Mouse (Mus musculus) thymus, postnatal 0 days (tissue): Measurements from ENCODE around the gene Slc37a1. TPM values are rescaled to one million over a fixed set of nuclear protein-coding genes. Genes with fewer than 3 reads are reported as not detected.

Source experiments
- DNase-seq: peaks from one replicate; pipeline ENCODE4 v3.0.0-alpha.2; 2015; ENCODE audit warnings: low spot score
- polyA plus RNA-seq: library from polyadenylated mRNA; unstranded; fragments of >200 nt; fragmentation: Nextera tagmentation; extraction: Ambion mirVana; gene quantifications from 2 replicates; pipeline ENCODE4 v1.2.1, GENCODE M21; 2015

Gene Slc37a1
- polyA plus RNA-seq, 1 experiment from 2014 or later: 14.1 TPM

- DNase-seq: peak; percentile 37
These were observed 31.1 kb downstream of the Slc37a1 start for GRCm38 (mm10) chr17:31317521-31318272.

GRCm38 (mm10) chr17:31318906-31319767 is 32.5 kb downstream of the Slc37a1 start:
- DNase-seq: no peak

DNA sequence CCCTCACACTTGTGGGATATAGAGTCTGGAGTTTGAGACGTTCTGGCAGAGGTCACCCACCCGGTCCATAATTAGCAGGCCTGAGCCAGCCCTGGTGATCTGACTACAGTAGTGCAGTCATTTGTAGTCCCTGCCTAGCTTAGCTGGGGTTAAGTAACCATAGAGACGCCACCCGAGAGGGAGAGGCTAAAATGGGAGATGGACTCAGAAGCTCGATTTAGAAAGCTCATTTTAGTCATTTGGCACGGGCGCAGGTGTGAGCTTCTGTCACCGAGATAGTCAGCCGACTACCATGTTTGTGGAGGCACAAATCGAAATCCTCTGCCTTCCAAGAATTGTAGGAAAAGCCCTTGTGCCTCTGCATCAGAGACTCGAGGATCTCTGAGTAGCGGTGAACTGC is 34.8 kb downstream of the Slc37a1 start:
- no peak for DNase-seq

DNA sequence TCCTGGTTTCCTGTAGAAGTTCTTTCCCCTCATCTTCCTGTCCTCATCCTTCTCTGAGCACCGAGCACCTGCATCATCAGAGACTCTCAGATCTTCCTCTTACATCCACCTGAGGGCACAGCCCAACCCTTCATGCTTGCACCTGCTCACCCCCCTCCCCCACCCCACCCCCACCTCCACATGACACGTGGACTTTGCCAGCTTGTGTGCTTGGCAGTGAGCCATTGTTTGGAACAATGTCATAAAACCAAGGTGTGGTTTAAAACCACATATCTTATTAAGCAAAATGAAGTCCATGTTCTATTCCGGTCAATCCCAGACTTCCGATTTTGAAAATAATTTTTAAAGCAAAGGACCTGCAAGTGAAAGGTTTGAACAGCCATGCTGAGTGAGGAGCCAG is 35.9 kb downstream of the Slc37a1 start:
- peak; percentile 27 for DNase-seq

DNA sequence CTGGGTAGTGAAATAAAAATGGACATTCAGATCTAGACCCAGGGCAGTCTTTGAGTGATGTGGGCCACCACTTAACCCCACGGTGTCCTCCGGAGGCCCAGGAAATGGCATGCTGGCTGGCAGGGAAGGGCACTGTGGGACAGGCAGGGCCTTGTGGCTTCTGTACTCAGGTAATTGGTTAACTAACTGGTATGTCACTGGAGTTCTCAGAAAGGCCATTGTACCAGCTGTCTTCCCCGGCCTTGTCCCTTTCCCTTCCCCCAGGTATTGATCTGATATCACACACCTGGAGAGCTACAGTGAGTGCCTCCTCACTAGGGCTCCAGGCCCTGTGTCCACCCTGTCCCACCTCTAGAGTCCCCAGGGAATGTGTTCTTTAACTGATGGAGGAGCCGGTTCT is 36.8 kb downstream of the Slc37a1 start:
- DNase-seq: no peak

GRCm38 (mm10) chr17:31324227-31324626 is 37.6 kb downstream of the Slc37a1 start:
- DNase-seq: no peak

DNA sequence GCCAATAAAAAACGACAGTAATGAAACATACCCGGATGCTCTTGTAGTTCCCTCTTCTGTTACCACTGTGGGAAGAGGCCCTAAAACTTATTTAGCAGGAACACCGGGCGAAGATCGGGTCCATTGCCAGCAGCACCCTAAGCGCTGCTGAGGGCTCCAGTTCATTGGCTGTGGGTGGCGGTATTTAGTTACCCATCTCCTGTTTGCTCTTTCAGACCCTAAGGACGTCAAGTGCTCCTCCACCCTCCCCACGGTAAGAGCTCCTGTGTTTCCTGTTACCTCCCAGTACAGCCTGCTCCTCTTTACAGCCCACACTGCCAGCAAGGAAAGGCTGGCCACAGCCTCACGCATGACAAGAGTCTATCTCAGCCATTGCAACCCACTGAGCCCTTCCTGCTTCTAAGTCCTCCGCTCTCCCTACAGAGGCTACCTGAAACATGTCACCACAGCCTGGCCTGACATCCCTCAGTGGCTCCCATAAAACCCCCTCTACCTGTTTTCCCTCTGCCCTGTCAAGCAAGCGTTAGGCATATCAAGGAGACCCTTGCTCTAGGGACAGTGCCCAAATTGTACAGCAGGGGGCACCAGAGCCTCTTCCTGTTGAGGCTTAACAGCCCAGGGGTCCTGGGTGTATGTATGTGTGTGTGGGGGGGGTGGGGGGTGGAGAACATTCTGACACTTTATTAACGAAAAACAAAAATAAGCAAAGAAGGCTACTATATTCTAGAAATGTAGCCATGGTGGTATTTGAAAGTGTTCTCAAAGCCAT is 39.0 kb downstream of the Slc37a1 start:
- DNase-seq: peak; percentile 69

DNA sequence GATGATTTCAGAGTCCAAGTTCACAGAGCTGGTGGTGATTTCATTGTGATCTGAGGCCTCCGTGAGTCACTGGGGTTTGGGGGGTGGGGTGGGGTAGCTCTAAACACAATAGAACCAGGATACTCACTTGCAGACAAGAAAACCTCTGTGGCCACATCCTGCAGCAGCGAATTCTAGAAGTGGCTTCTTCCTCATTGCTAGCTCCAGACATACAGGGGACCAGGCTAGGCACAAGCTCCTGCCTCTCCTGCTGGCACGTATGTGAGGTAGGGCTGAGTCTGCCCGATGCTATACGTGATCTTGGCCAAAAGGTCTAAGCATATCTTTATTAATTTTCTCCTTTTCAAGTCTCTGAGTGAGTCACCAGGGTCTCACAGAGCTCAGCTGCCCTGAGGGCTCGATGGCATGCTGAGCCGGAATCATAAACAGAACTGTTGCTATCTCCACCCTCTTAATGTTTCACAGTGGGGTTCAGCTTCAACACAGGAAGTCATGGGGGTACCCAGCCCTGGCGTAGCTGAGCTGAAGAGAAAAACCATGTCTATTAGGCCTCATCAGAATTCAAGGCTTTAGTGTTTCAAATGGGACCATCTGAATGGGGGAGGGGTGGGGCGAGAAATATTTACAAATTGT is 39.7 kb downstream of the Slc37a1 start:
- peak; percentile 64 for DNase-seq

DNA sequence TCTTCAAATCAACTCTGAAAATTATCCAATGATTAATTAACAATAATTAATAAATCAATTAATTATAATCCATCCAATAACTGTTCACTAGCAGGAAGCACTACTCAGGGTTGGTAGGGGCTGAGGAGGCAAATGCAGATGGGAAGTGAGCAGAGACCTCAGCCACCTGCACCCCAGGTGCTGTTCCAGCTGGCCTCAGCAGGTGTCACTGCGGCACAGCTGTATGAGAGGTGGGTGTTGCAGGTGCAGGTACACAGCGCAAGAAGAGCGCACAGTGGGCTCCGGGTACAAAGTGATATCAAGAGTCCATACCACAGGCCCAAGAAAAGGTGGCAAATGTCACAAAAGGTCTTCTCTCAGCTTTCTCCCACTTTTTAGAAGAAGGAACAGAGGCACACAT is 41.9 kb downstream of the Slc37a1 start:
- no peak for DNase-seq

DNA sequence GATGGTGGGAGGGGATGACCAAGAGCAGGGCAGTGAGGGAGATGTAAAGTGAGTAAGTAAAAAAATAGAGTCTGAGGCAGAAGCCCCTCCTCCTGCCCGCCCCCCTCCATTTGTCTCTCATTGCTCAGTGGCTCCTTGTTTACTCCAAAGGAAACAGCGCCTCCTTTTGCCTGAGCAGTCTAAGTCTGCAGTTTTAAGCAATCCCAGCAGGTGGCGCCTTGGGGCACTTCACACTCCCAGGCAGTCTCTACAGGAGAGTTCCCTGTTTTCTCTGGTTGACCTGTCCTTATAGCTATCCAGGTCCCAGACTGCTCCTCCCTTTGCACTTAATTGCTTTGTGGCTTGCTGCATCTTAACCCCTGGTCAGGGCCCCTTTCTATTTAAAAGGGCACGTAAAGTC is 44.0 kb downstream of the Slc37a1 start:
- DNase-seq: peak; percentile 63

DNA sequence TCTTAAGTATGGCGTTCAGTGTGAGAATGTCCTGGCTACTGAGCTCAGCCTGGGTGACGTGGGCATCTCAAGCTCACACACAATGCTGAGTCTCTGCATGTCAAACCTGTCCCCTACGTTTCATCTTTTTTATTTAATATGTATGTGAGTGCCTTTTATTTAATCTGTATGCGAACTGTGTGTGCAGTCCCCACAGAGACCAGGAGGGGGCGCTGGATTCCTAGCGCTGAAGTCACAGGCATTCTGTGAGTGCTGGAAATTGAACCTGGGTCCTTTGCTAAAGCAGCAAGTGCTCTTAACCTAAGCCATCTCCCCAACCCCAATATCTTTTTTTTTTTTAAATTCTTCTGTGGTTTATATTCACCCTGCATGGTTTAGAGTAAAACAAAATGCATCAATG is 44.7 kb downstream of the Slc37a1 start:
- no peak for DNase-seq

DNA sequence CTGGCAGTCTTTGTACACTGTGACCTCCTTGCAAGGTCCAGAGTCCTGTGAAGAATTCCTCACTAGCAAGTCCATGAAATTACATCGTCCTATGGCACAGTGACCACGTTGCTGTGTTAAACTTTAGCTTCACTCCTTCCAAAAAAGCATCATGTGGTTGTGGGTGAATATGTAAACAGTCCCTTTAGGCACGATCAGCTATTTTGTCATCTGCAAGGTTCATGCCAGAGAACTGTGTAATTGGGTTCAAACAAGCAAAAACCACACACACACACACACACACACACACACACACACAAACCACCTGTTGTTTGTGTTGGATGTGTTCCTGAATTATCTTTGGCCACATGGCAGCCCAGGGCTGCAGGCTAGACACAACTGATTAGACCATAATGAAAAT is 45.3 kb downstream of the Slc37a1 start:
- no peak for DNase-seq

GRCm38 (mm10) chr17:31332333-31332732 is 45.7 kb downstream of the Slc37a1 start:
- peak; percentile 24 for DNase-seq

DNA sequence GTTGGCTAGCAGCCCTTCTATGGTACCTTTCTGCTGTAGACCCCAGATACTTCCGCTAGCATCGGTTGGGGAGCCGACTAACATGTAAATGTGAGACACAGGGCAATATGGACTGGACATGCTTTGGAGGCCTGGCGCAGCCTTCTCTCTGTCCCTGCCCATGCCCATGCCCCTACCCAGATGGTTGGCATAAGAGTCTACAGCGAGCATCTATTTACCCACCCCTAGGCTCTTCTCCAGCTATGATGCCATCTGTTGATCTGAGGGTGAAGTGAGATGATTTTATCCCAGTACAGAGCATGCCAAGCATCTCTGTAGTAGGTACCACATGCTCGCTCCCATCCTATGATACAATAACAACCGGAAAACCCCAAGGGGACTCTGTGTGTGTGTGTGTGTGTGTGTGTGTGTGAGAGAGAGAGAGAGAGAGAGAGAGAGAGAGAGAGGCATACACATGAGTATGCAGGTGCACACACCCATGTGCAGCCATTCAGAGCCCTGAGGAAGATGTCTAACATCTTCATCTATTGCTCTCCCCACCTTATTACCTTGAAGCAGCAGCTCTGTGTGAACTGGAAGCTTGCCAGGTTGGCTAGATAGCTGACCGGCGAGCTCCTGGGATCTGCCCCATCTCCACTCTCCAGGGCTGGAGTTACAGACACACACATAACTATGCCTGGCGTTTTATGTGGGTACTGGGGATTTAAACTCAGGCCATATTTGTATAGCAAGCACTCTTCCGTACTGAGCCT is 48.1 kb downstream of the Slc37a1 start:
- DNase-seq: no peak

- no peak for DNase-seq
These were observed 48.9 kb downstream of the Slc37a1 start for GRCm38 (mm10) chr17:31335344-31336080.

DNA sequence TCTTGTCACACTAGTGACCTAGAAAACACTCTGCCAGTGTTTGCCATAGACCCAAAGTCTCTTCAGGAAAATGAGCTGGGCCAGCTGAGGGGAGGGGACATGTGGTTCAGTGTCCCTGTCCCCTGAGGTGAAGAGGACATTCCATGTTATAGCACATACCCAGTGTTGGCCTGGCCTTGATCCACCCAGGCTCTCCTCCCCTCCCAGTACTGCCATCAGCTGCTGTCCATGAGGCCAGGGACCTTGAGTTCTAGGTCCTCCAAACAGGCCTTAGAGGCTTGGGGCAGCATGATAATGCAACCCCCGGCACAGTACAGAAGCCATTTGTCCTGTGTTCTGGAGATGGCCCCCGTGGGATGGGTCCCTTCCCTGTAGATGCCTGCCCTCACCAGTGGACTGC is 53.2 kb downstream of the Slc37a1 start:
- DNase-seq: no peak

DNA sequence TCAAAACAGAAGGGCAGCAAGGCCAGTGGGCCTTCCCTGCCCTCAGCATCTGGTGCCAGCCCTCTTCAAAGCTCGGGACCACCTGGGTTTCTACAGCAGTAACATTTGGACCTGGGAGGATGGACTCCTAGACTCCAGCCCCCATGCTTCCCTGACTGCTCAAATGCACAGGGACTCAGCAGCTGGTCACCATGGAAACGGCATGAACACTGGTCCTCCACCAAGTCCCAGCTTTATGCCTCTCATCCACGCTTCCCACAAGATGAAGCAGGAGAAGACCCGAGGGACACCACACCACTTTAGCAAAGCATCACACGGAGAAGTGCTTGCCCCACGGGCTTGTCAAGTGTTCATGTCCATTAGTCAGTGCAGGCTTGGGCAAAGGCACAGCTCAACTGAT is 55.6 kb downstream of the Slc37a1 start:
- no peak for DNase-seq

DNA sequence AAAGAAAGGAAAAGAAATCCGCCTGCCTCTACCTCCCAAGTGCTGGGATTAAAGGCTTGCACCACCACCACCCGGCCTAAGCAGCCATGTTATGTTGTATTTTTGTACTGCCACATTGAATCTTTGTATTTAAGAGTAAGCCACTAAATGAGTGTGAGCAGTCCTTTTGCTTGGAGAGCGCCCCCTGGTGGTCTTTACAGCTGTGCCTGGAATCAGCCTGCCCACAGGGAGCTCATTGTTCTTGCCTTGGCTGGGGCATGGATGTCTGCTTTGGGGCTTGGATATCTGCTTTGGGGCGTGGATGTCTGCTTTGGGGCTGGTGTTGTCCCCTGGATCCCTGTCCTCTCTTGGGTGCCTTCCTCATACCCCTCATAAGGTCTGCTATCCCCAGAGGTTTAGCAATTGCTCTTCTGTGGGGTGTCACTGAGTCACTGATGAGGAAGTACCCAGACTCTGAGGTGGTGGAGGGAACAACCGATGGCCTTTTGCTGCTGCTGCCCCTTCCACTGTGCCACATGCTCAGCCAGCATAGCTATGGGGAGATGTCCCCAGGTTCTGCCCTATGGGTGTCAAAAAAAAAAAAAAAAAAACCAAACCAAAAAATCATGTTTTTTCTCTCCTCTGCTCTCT is 57.7 kb downstream of the Slc37a1 start:
- DNase-seq: peak; percentile 81

- no peak for DNase-seq
These were observed 58.2 kb downstream of the Slc37a1 start for GRCm38 (mm10) chr17:31344816-31345215.
